Mouse (Mus musculus) heart, adult 2 months (tissue): Measurements from ENCODE around the gene Tmem94.

Source experiments
- CTCF ChIP-seq: fragments of 200-600 bp; IDR thresholded peaks from 2 replicates; pipeline ENCODE4 v1.8.1; 2022; ENCODE audit warnings: antibody characterized with exemption, mild to moderate bottlenecking, moderate library complexity
- POLR2A ChIP-seq: fragments of 200-500 bp; IDR thresholded peaks from 2 replicates; pipeline ENCODE4 v1.6.1; 2011; ENCODE audit warnings: mild to moderate bottlenecking, low read depth, low read length, control low read depth; ENCODE audit not compliant: insufficient read depth

GRCm38 (mm10) chr11:115806154-115806553, 40.9 kb downstream of the Tmem94 start:
- TF ChIP-seq CTCF (no peak), POLR2A (0 out of 2 replicates have a peak, but pooled peaks have one; percentile 13)
